Mouse (Mus musculus) cerebellum, adult 2 months (tissue): ENCODE measurements around the gene Mtrf1. TPM values are rescaled to one million over a fixed set of nuclear protein-coding genes. Genes with fewer than 3 reads are reported as not detected.
A peak's percentile ranks its signal among the peaks of the same experiment; 100 is the strongest.
"Not testable (repeated sequence)": the region's sequence is repeated elsewhere in the genome, so short reads cannot be mapped to it uniquely, and the experiment has no call there.

Experiments used
- DNase-seq, 2 experiments: peaks; one replicate each; pipeline ENCODE4 v3.0.0; 2021
- H3K27ac ChIP-seq: fragments of 200-500 bp; 2 replicates; pipeline ENCODE4 v1.5.1; 2012; ENCODE audit warnings: low read length, control low read depth, inconsistent platforms; ENCODE audit not compliant: insufficient read depth
- H3K27me3 ChIP-seq: fragments of 200-500 bp; 2 replicates; pipeline ENCODE4 v1.6.1; 2012; ENCODE audit warnings: inconsistent platforms, mild to moderate bottlenecking, low read length, moderate library complexity; ENCODE audit not compliant: control insufficient read depth, insufficient read depth
- H3K4me1 ChIP-seq: fragments of 200-500 bp; 2 replicates; pipeline ENCODE4 v1.6.1; 2011; ENCODE audit warnings: low read length; ENCODE audit not compliant: control insufficient read depth, insufficient read depth
- H3K4me3 ChIP-seq: fragments of 200-500 bp; replicated peaks from 2 replicates; pipeline ENCODE3; 2011; ENCODE audit warnings: mild to moderate bottlenecking, low read depth, low read length, control low read depth; ENCODE audit not compliant: insufficient read depth
- CTCF ChIP-seq: fragments of 200-500 bp; IDR thresholded peaks from 2 replicates; pipeline ENCODE4 v1.5.1; 2011; ENCODE audit warnings: low read depth, mild to moderate bottlenecking, control low read depth, low read length, moderate library complexity, borderline replicate concordance; ENCODE audit not compliant: insufficient read depth
- POLR2A ChIP-seq: fragments of 200-500 bp; IDR thresholded peaks from 2 replicates; pipeline ENCODE4 v1.6.1; 2011; ENCODE audit warnings: low read length, control low read depth, borderline replicate concordance; ENCODE audit not compliant: insufficient read depth
- WGBS: fragments of 180-500 bp; shearing (Covaris S2); methylation state at CpG from one replicate; pipeline ENCODE4 v1.1.7; 2018; 5-methylcytosine and 5-hydroxymethylcytosine counted together
- polyA plus RNA-seq: library from polyadenylated mRNA; depleted of rRNA; stranded (reverse); fragments of >200 nt; gene quantifications from 2 replicates; pipeline ENCODE4 v1.2.3, GENCODE M21; 2012

Mtrf1 gene
- polyA plus RNA-seq, 1 experiment: 6.6 TPM

GRCm38 (mm10) chr14:79425979-79426729 is 28.6 kb downstream of the Mtrf1 start, which contains the start of gene Kbtbd7:
Gene Kbtbd7 (plus strand): TSS chr14:79426511.
- WGBS: under 1% methylated on average over 44 of the region's 44 CpGs
- Histone ChIP-seq H3K4me1 (peaks cover 5% of the 10 kb centered on the region; the same call in 1 of the 2 replicates), H3K27me3 (no peaks in the 10 kb centered on the region), H3K4me3 (peak within 1 kb of the TSS; percentile 73), H3K27ac (peak within 1 kb of the TSS; percentile 34; the same call in 1 of the 2 replicates)
- peak; percentile 92 to 93 for DNase-seq
- peak; percentile 85; the same call in 1 of the 2 replicates for TF ChIP-seq POLR2A
- TF ChIP-seq CTCF: no peak

DNA sequence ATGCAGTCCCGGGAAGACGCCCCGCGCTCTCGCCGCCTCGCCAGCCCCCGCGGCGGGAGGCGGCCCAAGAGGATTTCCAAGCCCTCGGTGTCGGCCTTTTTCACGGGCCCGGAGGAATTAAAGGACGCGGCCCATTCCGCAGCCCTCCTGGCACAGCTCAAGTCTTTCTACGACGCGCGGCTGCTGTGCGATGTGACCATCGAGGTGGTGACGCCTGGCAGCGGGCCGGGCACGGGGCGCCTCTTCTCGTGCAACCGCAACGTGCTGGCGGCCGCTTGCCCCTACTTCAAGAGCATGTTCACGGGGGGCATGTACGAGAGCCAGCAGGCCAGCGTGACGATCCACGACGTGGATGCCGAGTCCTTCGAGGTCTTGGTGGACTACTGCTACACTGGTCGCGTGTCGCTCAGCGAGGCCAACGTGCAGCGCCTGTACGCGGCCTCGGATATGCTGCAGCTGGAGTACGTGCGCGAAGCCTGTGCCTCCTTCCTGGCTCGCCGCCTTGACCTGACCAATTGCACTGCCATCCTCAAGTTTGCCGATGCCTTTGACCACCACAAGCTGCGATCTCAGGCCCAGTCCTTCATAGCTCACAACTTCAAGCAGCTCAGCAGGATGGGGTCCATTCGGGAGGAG is 29.3 kb downstream of the Mtrf1 start:
- H3K27me3 ChIP-seq, H3K4me3 ChIP-seq, H3K27ac ChIP-seq, H3K4me1 ChIP-seq: not testable (repeated sequence)
- WGBS: 65% methylated on average over 12 of the region's 59 CpGs
- peak; percentile 17 to 32 for DNase-seq

- Histone ChIP-seq H3K27ac (no peak overlapping the region), H3K27me3 (no peaks in the 10 kb centered on the region), H3K4me1 (no peaks in the 10 kb centered on the region), H3K4me3 (no peak overlapping the region)
- TF ChIP-seq POLR2A (no peak), CTCF (no peak)
- DNase-seq: no peak
- WGBS: 79% methylated on average over 1 of the region's 1 CpGs
These were observed 36.5 kb downstream of the Mtrf1 start for GRCm38 (mm10) chr14:79434068-79434467.

- no peak for DNase-seq
- WGBS: 89% methylated on average over 2 of the region's 2 CpGs
- Histone ChIP-seq H3K4me1 (no peaks in the 10 kb centered on the region), H3K27ac (no peak overlapping the region), H3K4me3 (no peak overlapping the region), H3K27me3 (no peaks in the 10 kb centered on the region)
- TF ChIP-seq POLR2A (no peak), CTCF (no peak)
These were observed 43.1 kb downstream of the Mtrf1 start for GRCm38 (mm10) chr14:79440655-79441054.

GRCm38 (mm10) chr14:79441441-79441840 is 43.9 kb downstream of the Mtrf1 start:
- Histone ChIP-seq H3K27me3 (no peaks in the 10 kb centered on the region), H3K4me3 (no peak overlapping the region), H3K4me1 (no peaks in the 10 kb centered on the region), H3K27ac (no peak overlapping the region)
- WGBS: 86% methylated on average over 5 of the region's 5 CpGs
- TF ChIP-seq POLR2A (no peak), CTCF (no peak)
- no peak for DNase-seq

DNA sequence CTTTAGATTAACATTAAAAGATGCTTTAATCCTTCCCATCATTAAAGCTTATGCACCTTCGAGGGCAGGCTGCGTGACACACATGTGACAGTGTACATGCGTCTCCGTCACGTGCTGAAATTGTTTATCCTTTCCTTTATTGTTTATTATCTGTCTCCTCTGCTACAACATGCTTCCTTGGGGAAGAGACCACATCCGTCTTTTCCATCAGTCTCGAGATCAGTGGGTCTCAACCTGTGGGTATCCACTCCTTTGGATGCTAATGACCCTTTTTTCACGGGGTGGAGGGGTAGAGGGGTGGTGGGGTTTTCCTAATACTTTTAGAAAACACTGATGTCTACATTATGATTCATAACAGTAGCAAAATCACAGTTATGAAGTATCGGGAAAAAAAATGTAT is 47.0 kb downstream of the Mtrf1 start:
- TF ChIP-seq POLR2A (no peak), CTCF (no peak)

DNA sequence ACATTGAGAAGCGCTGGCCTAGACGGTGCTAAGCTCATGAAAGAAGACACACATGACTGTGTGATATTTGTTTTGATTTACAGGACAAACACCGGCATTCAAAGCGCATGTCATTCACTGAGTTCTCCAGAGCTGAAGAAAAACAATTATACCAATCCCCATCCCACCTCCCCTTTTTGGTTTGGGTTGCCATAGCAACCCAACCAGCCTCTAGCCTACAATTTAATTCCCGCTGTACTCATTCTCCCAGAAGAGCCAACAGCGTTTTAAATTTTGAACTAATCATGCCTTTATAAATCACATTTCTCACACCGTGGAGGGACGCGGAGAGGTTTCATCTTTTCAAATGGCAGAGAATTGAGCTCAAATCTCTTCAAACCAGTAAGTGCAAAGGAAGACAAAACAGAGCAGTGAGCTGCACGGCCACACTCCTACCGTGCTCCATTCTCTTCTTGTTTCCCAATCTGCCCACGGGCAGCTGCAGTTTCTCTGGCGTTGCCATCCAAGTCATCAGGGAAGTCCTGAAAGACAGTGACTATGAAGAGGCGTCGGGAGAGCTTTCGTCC is 47.6 kb downstream of the Mtrf1 start:
- no peak overlapping the region for H3K27ac ChIP-seq
- no peaks in the 10 kb centered on the region for H3K27me3 ChIP-seq
- no peak overlapping the region for H3K4me3 ChIP-seq
- DNase-seq: no peak
- TF ChIP-seq POLR2A: no peak
- no peak for TF ChIP-seq CTCF
- H3K4me1 ChIP-seq: no peaks in the 10 kb centered on the region
- 14% methylated on average over 16 of the region's 16 CpGs for WGBS

More for the DNA sequence above, 47.0 kb downstream of the Mtrf1 start:
- H3K4me3 ChIP-seq: no peak overlapping the region
- no peak for DNase-seq
- no peaks in the 10 kb centered on the region for H3K4me1 ChIP-seq
- 76% methylated on average over 9 of the region's 9 CpGs for WGBS
- H3K27me3 ChIP-seq: no peaks in the 10 kb centered on the region
- no peak overlapping the region for H3K27ac ChIP-seq

DNA sequence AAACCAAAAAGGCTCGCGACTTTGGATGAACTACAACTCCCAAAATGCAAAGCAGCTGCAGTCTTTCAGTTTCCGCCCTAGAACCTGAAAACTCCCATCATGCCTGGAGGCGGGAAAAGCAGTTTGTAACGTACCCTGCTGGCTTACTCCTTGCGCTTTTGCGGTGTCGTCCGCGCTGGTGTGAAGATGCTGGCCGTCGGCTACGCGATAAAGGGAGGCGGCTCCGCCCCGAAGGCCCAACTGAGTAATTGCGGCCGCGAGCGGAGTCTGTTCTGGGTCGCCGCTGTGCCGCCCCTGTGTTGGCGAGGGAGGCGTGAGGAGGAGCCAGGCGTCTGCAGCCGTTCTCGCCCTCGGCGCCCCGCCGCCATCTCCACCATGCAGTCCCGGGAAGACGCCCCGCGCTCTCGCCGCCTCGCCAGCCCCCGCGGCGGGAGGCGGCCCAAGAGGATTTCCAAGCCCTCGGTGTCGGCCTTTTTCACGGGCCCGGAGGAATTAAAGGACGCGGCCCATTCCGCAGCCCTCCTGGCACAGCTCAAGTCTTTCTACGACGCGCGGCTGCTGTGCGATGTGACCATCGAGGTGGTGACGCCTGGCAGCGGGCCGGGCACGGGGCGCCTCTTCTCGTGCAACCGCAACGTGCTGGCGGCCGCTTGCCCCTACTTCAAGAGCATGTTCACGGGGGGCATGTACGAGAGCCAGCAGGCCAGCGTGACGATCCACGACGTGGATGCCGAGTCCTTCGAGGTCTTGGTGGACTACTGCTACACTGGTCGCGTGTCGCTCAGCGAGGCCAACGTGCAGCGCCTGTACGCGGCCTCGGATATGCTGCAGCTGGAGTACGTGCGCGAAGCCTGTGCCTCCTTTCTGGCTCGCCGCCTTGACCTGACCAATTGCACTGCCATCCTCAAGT is 54.4 kb downstream of the Mtrf1 start, which contains the start of gene Kbtbd6:
TSS of gene Kbtbd6 (plus strand) at position 155 of the 910 bp plus-strand sequence.
- 22% methylated on average over 45 of the region's 89 CpGs for WGBS
- not testable (repeated sequence) for H3K27ac ChIP-seq, H3K27me3 ChIP-seq, H3K4me1 ChIP-seq
- H3K4me3 ChIP-seq: peak within 1 kb of the TSS; percentile 77
- peak; percentile 77 to 83 for DNase-seq

GRCm38 (mm10) chr14:79452591-79452934 is 55.0 kb downstream of the Mtrf1 start:
- 92% methylated on average over 8 of the region's 10 CpGs for WGBS

More at GRCm38 (mm10) chr14:79452591-79452934, 55.0 kb downstream of the Mtrf1 start:
- not testable (repeated sequence) for H3K4me3 ChIP-seq, H3K27me3 ChIP-seq, H3K4me1 ChIP-seq, H3K27ac ChIP-seq, DNase-seq
